Mouse (Mus musculus) skeletal muscle tissue, postnatal 0 days (tissue): Measurements from ENCODE around the gene Nr1h4. TPM values are rescaled to one million over a fixed set of nuclear protein-coding genes. Genes with fewer than 3 reads are reported as not detected.

ENCODE experiments used
- polyA plus RNA-seq: library from polyadenylated mRNA; unstranded; fragments of >200 nt; fragmentation: Nextera tagmentation; extraction: Ambion mirVana; gene quantifications from 2 replicates; pipeline ENCODE4 v1.2.1, GENCODE M21; 2015

The Nr1h4 gene
- not detected in 2 replicates for polyA plus RNA-seq

GRCm38 (mm10) chr10:89532929-89533727 is at the start of gene Nr1h4:
Gene Nr1h4 (minus strand): TSS chr10:89533585.

GRCm38 (mm10) chr10:89443623-89444151 is 89.7 kb downstream of the Nr1h4 start, which contains the start of gene Gas2l3:
Gene Gas2l3 (minus strand): TSS chr10:89443967.

Other genes with a start within 250 kb of the Nr1h4 start
- 0.29 and 0.35 TPM in 2 replicates for gene Ano4, start 188.8 kb downstream of the Nr1h4 start, polyA plus RNA-seq
- 6.1 and 8.3 TPM in 2 replicates for gene Gas2l3, start 89.6 kb downstream of the Nr1h4 start, polyA plus RNA-seq
- not detected in 2 replicates for gene Slc17a8, start 87.7 kb upstream of the Nr1h4 start, polyA plus RNA-seq
- gene Scyl2, start 152.7 kb upstream of the Nr1h4 start, polyA plus RNA-seq, result 2.8 and 3.1 TPM in 2 replicates
- gene Actr6, start 198.7 kb upstream of the Nr1h4 start, polyA plus RNA-seq, result 17.2 and 19.9 TPM in 2 replicates
- gene Uhrf1bp1l, start 211.4 kb upstream of the Nr1h4 start, polyA plus RNA-seq, result 6.3 and 8.8 TPM in 2 replicates